Mouse (Mus musculus) layer of hippocampus, adult 6 months (tissue): ENCODE results near the gene Dhrs7c. TPM values are rescaled to one million over a fixed set of nuclear protein-coding genes. Genes with fewer than 3 reads are reported as not detected.

ENCODE experiments used
- long read RNA-seq, 2 experiments: library from polyadenylated mRNA; unstranded; transcript quantifications; one replicate each; pipeline ENCODE4 v2.0.0; 2019 to 2020
- polyA plus RNA-seq: library from polyadenylated mRNA; unstranded; fragments of <200 nt; fragmentation: Nextera tagmentation; gene quantifications from 2 replicates; pipeline ENCODE4 v1.2.3, GENCODE M21; 2021

The Dhrs7c gene
- not detected in 2 replicates for polyA plus RNA-seq
- long read RNA-seq, experiment 1, result 0 reads
- long read RNA-seq, experiment 2, result 0 reads

GRCm38 (mm10) chr11:67797931-67798330 is at the start of gene Dhrs7c:
Dhrs7c (plus strand) TSS chr11:67798187.

GRCm38 (mm10) chr11:67771053-67771452 is 26.9 kb upstream of the Dhrs7c start, which contains the start of gene Glp2r:
Glp2r (minus strand) TSS chr11:67771153.

GRCm38 (mm10) chr11:67774379-67774778 is 23.6 kb upstream of the Dhrs7c start, which contains the start of gene Gsg1l2:
Gsg1l2 (plus strand) TSS chr11:67774608.

Other genes starting within 250 kb of the Dhrs7c start
- gene Rcvrn, start 102.9 kb upstream of the Dhrs7c start, polyA plus RNA-seq, result not detected in 2 replicates
- gene Glp2r, start 27.0 kb upstream of the Dhrs7c start, polyA plus RNA-seq, result 0.20 and 0.24 TPM in 2 replicates
- gene Gsg1l2, start 23.6 kb upstream of the Dhrs7c start, polyA plus RNA-seq, result not detected in 2 replicates
- 0.08 and 0.33 TPM in 2 replicates for gene Usp43, start 124.0 kb downstream of the Dhrs7c start, polyA plus RNA-seq
- gene Cfap52, start 167.5 kb downstream of the Dhrs7c start, polyA plus RNA-seq, result 2.3 and 4.3 TPM in 2 replicates
- gene Stx8, start 168.0 kb downstream of the Dhrs7c start, polyA plus RNA-seq, result 49.7 and 64.0 TPM in 2 replicates